Mouse (Mus musculus): ENCODE data around the gene Ccdc149.
A peak's percentile ranks its signal among the peaks of the same experiment; 100 is the strongest.

The Ccdc149 gene

GRCm38 (mm10) chr5:52470991-52471801, at the start of gene Ccdc149:
Gene Ccdc149, minus strand, starts transcription at chr5:52471521.
- ATAC-seq (ENCODE audit: low TSS enrichment) = peak; percentile 94

GRCm38 (mm10) chr5:52519921-52520320, 48.6 kb upstream of the Ccdc149 start:
- ATAC-seq (ENCODE audit: low TSS enrichment) = no peak

- ATAC-seq (ENCODE audit: low TSS enrichment) = peak; percentile 53; the same call in 1 of the 2 replicates
These were observed 44.8 kb upstream of the Ccdc149 start for GRCm38 (mm10) chr5:52516072-52516476.

DNA sequence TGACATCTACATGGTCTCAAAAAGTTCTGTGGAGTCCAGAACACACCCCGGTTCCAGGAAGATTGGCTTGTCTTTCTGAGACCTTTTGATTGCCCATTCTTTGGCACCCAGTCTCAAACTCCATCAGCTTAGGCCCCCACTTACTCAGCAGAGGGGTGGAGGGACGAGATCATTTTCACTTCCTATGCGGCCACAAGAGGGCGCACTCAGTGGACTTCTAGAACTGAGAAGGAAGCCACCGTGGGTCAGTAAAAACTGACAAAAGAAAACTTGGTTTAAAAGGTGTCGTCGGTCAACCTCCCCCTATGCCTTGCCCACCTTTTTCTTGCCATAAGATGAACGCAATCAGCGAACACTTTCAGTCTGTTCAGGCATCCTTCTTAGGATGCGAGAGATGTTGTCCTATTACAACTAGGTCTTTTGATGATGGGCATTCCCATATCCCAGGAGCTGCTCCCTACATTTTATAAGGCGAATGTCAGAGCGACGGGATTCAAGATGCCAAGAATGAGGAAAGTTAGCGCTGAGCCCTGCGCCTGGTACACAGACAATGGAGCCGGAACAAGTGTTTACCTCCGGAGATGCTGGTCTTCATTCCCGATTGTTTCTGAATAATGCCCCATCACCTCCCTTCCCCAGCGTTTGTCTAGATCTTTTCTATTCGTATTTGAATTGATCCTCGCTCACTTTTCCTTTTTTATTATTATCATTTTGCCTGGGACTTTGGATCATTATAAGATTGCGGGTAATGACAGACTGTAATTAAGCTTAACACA, 44.1 kb upstream of the Ccdc149 start:
- ATAC-seq (ENCODE audit: low TSS enrichment) = peak; percentile 86

GRCm38 (mm10) chr5:52511089-52511488, 39.8 kb upstream of the Ccdc149 start:
- ATAC-seq (ENCODE audit: low TSS enrichment) = peak; percentile 76

- no peak for ATAC-seq (ENCODE audit: low TSS enrichment)
These were observed 38.1 kb upstream of the Ccdc149 start for GRCm38 (mm10) chr5:52509416-52509815.

- ATAC-seq (ENCODE audit: low TSS enrichment) = no peak
These were observed 33.3 kb upstream of the Ccdc149 start for GRCm38 (mm10) chr5:52504666-52505065.

DNA sequence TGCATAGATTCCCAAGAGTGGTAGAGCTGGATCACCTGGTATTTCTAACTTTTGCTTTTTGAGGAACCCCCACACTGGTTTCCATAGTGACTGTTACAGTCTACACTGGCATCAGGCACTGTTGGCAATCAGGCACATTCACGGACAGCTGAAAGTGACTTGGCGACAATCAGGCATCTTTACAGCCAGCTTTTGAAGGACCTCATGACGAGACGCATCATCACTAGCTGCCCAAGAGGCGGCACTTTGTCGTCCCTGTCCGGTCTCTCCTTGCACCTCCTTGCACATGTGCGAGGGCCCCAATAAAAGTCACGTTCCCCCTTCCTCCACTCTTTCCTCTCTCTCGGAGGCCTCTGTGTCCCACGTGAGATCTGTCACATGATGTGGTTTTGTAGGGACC, 32.8 kb upstream of the Ccdc149 start:
- ATAC-seq (ENCODE audit: low TSS enrichment) = no peak

- ATAC-seq (ENCODE audit: low TSS enrichment) = no peak
These were observed 24.4 kb upstream of the Ccdc149 start for GRCm38 (mm10) chr5:52495671-52496070.

DNA sequence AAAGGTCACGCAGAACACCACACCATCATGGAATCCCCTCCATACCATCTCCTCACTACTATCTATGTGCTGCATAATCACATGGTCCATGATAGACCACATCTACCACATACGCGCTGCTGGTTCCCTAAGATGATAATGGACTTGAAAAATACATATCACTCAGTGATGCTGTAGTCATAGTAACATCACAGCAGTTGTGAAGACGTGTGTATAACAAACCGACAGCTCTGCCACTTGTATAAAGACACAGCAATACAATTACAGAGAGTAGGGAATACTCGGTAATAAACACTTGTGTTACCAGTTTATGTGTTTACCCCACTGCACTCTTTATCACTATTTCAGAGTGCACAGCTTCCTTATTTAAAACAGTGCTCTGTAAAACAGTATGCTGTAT, 20.2 kb upstream of the Ccdc149 start:
- ATAC-seq (ENCODE audit: low TSS enrichment) = no peak

- no peak for ATAC-seq (ENCODE audit: low TSS enrichment)
These were observed 16.5 kb upstream of the Ccdc149 start for GRCm38 (mm10) chr5:52487559-52488430.

DNA sequence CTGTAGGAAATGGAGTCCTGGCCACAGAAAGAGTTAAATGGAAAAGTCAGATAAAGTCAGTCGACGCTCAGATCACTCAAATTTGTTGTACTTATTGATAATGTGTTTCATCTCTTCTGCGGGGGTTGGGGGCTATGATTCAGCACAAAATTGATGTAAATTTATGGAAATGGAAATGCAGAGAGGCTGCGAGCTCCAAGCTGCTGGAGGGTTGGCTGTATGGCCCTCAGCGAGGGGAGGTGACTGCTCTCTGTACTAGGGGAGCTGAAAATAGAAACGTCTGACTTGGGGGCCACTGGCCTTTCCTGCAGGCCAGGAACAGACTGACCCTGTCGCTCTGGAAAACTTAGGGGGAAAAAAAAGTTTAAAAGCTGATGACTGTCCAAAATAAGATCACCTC, 5.5 kb upstream of the Ccdc149 start:
- no peak for ATAC-seq (ENCODE audit: low TSS enrichment)

GRCm38 (mm10) chr5:52476292-52476701, 5.0 kb upstream of the Ccdc149 start:
- ATAC-seq (ENCODE audit: low TSS enrichment) = peak; percentile 84

GRCm38 (mm10) chr5:52473988-52474387, 2.7 kb upstream of the Ccdc149 start:
- ATAC-seq (ENCODE audit: low TSS enrichment) = no peak

GRCm38 (mm10) chr5:52470551-52470950, 770 bp downstream of the Ccdc149 start:
- no peak for ATAC-seq (ENCODE audit: low TSS enrichment)

DNA sequence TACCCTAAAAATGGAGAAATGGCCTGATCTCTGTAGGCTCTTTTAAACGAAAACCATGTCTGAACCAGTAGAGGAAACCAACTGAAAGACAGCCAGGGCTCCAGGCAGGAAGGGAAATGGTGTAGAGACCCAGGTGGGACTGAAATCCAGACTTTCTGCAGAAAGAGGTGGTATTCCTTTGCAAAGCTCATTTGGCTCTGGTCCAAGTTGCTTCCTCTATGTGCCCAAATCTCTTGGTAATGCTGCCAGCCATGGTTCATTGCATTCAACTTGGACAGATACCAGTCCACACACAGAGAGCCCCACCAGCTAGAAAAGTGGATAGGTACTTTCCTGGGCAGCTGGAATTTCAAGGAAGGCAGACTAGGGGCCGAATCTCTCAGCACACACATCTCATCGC, 3.5 kb downstream of the Ccdc149 start:
- ATAC-seq (ENCODE audit: low TSS enrichment) = no peak

DNA sequence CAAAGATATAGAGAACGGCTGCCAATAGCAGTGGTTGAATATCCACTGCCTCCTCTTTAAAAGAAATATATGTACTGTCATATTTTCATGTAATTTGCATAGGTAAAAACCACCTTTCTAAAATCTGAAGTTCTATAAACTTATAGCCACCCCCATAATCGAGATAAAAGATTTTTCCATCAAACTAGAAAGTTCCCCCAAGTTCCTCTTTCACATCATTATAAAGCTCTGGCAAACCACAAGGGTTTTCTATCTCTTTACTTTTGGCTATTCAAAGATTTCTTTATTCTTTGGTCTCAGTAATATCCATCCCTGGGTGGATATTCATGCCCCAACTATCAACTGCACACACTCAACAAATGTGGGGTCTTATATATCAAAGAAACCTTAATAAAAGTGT, 8.9 kb downstream of the Ccdc149 start:
- ATAC-seq (ENCODE audit: low TSS enrichment) = no peak

DNA sequence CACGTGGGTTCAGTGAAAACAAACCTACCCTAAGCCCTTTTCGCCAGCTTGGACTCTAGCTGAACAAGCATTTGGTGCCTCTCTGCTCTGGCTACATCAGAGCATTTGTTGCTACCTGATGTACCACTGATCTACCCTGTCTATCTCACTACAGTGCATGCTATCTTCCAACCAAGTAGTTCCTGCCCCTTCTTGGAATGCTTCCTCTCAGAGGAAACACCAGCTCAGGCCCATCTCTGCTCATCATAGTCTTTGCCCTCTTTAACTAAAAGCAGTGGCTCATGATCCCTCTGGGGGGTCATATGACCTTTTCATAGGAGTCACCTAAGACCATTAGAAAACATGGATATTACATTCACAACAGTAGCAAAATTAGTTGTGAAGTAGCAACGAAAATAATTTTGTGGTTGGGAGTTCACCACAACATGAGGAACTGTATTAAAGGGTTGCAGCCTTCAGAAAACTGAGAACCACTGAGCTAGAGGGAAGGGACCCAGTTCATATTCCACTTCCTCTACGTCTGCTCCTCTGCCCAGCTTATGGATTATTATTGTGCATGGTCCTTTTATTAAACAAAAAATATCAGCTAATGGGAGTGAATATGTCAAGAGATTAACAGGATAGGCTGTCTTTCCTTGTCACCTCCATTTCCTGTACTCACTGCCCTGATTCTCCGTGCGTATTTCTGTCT, 9.7 kb downstream of the Ccdc149 start:
- no peak for ATAC-seq (ENCODE audit: low TSS enrichment)

DNA sequence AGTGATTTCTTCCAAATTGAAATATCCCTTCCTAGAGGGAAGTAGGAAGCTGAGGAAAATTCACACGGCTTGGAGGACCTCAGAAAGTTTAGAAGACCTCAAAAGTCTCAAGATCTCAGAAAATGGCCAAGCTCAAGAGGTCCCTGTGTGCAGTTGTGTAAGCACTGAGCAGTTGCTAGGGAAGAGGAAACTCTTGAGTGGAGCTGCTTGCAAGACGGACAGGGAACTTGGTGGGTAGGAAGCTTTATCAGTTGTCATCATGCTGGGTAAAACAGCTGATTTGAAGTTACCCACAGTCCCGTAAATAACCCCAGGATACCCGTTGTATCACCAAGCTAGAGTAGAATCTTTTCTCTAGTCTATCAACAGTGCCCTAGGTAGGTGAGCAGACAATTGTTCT, 12.0 kb downstream of the Ccdc149 start:
- ATAC-seq (ENCODE audit: low TSS enrichment) = no peak

DNA sequence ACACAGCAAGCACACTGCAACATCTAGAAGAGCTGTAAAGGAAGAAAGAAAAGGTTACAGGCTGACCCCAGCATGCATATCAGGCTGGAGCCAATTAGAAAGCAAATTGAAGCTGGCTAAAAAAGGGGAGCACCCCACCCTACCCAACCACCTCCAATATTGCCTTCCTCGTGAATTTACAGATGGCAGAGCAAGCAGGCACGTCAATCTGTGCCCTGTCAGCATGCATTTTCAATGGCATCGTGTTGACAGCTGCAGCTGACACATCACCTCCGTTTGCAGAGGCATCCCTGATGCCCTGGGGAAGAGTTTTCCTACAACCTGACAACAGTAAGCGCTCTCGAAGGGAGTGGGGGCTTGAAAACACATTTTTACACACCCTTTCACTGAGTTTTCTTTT, 14.2 kb downstream of the Ccdc149 start:
- ATAC-seq (ENCODE audit: low TSS enrichment) = no peak

DNA sequence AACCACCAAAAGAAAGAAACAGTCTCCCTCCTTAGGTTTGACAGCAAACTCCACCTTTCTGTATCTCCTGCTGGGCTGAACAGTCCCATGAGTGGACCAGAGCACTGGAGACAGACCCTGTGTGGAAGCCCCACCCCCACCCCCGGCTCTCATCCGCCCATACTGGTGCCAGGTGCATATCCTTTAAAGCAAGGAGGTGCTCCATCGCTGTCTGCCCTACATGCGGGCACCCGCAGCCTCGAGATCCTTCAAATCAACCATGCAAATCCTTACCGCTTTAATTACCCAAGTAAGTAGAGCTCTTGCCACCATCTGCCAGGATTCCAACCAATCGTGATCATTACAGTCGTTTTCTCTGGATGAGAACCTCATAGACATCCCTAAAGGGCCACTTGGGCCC, 20.5 kb downstream of the Ccdc149 start:
- ATAC-seq (ENCODE audit: low TSS enrichment) = peak; percentile 22; the same call in 1 of the 2 replicates
